Mouse (Mus musculus) Patski (cell line): Measurements from ENCODE around the gene Mpv17l. TPM values are rescaled to one million over a fixed set of nuclear protein-coding genes. Genes with fewer than 3 reads are reported as not detected.
A peak's percentile ranks its signal among the peaks of the same experiment; 100 is the strongest.
"Not testable (repeated sequence)": the region's sequence is repeated elsewhere in the genome, so short reads cannot be mapped to it uniquely, and the experiment has no call there.

ENCODE experiments used
- ATAC-seq: fragments of 100-300 bp; one replicate; pipeline ENCODE4 v1.8.0; 2021
- CTCF ChIA-PET: fragments of 350-600 bp; sonication (Branson Sonifier 250); formaldehyde crosslinking; loops from one replicate; lab custom pipeline; 2022; ENCODE audit warnings: inconsistent platforms; lab: Charles Lee
- POLR2A ChIA-PET: fragments of 350-600 bp; sonication (Branson Sonifier 250); formaldehyde crosslinking; loops from one replicate; lab custom pipeline; 2022; ENCODE audit warnings: antibody characterized with exemption, inconsistent platforms; lab: Charles Lee
- DNase-seq: peaks from one replicate; pipeline ENCODE4 v3.0.0-alpha.2; 2011; ENCODE audit warnings: low read depth, low spot score
- H3K27me3 ChIP-seq: fragments of 371-371 bp; one replicate; pipeline ENCODE4 v1.5.1; 2021
- CTCF ChIP-seq: fragments of 100-300 bp; IDR thresholded peaks from one replicate; pipeline ENCODE4 v1.5.1; 2021
- in situ Hi-C: fragments of 300-500 bp; cut with MboI; formaldehyde crosslinking; loops from 3 replicates; pipeline ENCODE4 v1.11.1; 2018; ENCODE audit warnings: low pct_unique_long_range_greater_than_20kb, mixed read lengths
- polyA plus RNA-seq: library from polyadenylated mRNA; unstranded; gene quantifications from one replicate; pipeline ENCODE4 v1.2.3, GENCODE M21; 2021

The Mpv17l gene
- polyA plus RNA-seq, 1 experiment from 2014 or later, result 5.5 TPM

DNA sequence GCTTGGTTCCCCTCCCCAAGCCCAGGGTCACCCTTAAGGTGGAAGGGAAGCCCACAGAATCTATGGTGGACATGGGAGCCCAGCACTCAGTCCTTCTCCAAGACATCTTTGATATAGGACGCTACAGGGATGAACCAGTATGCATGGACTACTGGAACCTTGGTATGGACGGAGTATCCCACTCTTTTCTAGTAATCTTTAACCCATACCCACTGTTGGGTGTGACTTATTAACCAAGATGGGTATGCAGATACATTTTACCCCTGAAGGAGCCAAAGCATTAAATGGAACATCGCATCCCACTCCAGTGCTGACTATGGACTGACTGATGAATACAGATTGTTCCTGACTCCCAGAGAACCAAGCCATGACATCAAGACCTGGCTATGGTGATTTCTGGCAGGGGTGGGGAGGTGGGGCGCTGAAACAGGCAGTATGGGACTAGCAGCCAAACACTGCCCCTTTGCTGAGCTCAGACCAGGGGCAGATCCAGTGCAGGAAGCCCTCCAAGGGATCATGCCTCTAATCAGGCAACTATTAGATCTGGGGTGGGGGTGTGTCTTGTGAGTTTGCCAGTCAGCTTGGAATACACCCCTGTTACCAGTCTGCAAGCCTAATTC is 24.6 kb downstream of the Mpv17l start:
- no peak for TF ChIP-seq CTCF
- POLR2A ChIA-PET, result no interaction called here
- DNase-seq (no peak), ATAC-seq (no peak)
- CTCF ChIA-PET, result no interaction called here
- in situ Hi-C loops, result no loop called here
- H3K27me3 ChIP-seq, result no peaks in the 10 kb centered on the region

DNA sequence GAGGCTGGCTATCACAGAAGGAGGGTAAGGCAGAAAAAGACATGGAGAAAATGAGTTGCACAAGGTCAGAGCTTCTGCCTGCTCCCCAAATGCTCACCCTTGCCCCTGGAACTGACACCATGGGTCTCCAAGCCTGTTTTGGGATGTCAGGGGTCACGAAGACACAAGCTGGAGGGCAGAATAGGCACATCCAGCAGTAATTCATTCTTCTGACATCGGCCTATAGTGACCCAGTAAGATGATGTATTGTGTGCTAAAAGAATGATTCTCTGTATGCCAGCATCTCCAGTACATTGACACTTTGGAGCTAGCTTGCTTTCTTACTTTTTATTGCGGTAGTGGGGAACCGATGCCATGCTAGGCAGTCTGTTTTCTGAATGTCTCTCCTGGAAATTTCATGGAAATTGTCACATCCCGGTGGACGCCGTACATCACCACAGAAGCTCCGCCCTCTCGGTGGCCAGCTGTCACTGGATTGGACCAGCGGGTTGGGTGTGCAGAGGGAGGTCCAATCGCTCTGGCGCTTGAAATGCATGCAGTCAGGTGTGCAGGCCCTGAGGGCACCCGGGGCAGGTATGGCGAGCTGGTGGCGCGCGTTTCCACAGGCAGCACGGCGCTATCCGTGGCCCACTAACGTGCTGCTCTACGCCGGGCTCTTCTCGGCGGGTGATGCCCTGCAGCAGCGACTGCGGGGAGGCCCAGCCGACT is 37.3 kb downstream of the Mpv17l start:
- no peaks in the 10 kb centered on the region for H3K27me3 ChIP-seq
- in situ Hi-C loops, result no loop called here
- ChIA-PET POLR2A (no interaction called here), CTCF (no interaction called here)
- ATAC-seq, result no peak
- DNase-seq, result no peak
- no peak for TF ChIP-seq CTCF

DNA sequence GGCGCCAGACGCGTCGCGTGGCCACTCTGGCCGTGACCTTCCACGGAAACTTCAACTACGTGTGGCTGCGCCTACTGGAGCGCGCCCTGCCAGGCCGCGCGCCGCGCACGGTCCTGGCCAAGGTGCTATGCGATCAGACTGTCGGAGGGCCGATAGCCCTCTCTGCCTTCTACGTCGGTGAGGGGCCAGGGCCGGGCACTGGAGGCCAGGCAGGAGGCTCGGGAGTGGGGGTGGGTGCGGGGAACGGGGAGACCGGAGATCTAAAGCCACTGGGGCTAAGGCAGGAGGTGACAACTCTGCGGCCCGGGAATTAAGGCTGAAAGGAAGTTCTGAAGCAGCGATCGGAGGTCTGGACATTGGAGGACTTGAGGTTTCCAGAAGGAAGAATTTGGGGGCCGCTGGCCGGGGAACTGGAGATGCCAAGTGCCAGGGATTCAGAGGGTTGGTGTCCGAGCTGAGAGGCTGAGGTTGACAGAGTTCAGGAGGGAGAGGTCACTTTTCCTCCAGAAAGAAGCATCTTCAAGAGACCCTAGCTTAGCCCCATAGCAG is 38.0 kb downstream of the Mpv17l start:
- ChIA-PET POLR2A (no interaction called here), CTCF (interaction anchor here (2.0 kb wide), 1 partner anchor 8 kb away, joined by 5 read pairs; no protein-coding TSS in a partner anchor)
- in situ Hi-C loops, result no loop called here
- TF ChIP-seq CTCF, result no peak
- no peaks in the 10 kb centered on the region for H3K27me3 ChIP-seq
- no peak for ATAC-seq
- no peak for DNase-seq

DNA sequence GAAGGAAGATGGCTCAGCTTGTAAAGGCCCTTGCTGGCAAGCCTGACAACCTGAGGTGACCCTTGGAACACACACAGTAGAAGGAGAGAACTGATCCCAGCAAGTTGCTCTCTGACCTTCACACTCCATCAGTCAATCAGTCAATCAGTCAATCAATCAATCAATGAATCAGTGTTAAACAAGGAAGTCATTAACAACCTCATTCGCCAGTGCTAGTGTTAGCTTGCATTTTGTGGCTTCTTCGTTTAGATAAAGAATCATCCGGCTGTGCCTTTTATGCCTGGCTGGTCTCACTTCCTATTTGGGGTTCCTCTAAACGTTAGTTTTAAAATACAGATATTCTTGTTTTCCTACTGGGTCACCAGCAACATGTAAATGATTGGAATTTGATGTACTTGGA is 41.2 kb downstream of the Mpv17l start:
- ChIA-PET POLR2A (no interaction called here), CTCF (no interaction called here)
- in situ Hi-C loops, result no loop called here
- no peak for DNase-seq
- no peak for ATAC-seq
- H3K27me3 ChIP-seq, result no peaks in the 10 kb centered on the region
- no peak for TF ChIP-seq CTCF

DNA sequence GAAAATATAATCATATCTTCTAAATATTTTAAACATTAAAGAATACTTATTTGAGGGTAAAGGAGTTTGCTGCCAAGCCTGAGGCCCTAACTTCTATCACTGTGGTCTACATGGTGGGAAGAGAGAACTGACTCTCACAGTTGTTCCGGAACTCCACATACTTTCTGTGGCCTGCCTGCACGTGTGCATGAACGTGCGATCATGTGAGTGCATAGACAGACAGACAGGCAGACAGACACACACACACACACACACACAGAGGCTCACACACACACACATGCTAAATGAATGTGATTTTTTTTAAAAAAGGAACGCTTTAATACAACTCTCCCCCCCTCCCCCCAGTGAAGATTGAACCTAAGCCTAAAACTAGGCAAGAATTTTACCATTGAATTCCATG is 41.8 kb downstream of the Mpv17l start:
- in situ Hi-C loops, result no loop called here

DNA sequence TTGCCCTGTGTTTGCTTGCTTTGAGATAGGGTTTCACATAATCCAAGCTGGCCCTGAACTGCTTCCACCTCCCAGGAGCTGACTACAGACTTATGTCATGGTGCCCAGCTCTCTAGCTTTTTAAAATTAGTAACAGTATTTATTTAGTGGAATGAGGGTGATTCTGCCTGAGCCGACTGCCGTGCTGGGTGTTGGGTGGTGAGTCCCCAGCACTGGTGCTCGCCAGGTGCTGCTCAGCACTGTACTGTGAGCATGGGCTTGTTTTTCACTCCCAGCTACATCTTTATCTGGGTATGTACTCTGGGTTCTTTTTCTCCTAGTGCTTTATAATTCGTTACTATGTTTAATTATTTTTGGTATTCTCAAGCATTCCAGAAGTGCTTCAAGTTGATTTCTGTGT is 42.2 kb downstream of the Mpv17l start:
- CTCF ChIA-PET, result no interaction called here
- DNase-seq (no peak), ATAC-seq (no peak)
- TF ChIP-seq CTCF, result no peak
- H3K27me3 ChIP-seq, result no peaks in the 10 kb centered on the region
- in situ Hi-C loops, result no loop called here
- POLR2A ChIA-PET, result interaction anchor here (0.6 to 0.7 kb wide), 2 partner anchors 148 to 186 kb away, joined by 7 to 8 read pairs; no protein-coding TSS in a partner anchor

More for the DNA sequence above, 41.8 kb downstream of the Mpv17l start:
- ChIA-PET POLR2A (interaction anchor here (0.6 to 0.7 kb wide), 2 partner anchors 149 to 186 kb away, joined by 7 to 8 read pairs; no protein-coding TSS in a partner anchor), CTCF (no interaction called here)
- TF ChIP-seq CTCF, result no peak
- H3K27me3 ChIP-seq, result no peaks in the 10 kb centered on the region
- ATAC-seq (no peak), DNase-seq (no peak)

DNA sequence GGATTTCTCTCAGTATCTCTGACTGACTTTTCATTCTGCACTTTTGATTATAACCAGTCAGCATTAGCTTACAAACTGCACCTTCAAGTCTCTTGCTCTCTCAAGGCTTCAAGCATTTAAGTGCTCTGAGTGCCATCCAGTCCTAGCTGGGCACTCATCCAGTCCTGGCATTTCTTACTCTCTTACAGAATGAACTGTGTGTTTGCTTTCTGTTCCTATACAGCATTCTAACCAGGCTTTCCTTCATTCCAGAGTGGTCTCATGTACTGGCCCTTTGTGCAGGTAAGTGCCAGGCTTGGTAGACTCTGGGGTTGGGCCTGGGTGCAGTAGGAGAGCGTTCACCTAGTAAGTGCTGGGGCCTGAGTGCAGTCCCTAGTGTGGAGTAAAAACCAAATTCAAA is 43.3 kb downstream of the Mpv17l start:
- ATAC-seq (no peak), DNase-seq (no peak)
- no peak for TF ChIP-seq CTCF
- no peaks in the 10 kb centered on the region for H3K27me3 ChIP-seq
- CTCF ChIA-PET, result no interaction called here
- POLR2A ChIA-PET, result no interaction called here
- in situ Hi-C loops, result no loop called here

DNA sequence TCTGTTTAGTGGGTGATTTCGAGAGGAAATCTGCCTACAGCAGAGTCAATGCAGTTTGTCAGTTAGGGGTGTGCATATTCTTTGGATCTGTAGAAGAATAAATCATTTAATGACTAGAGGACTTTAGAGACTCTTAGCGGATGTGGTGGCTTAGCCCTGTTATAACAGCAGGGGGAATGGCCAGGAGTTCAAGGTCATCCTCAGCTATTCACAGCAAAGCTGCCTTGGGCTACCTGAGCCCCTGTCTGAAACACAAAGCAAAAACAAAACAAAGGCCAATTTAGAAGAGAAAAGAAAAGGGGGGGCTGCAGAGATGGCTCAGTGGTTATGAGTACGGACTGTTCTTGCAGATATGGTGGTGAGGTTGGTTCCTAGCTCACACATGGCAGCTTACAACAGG is 48.3 kb downstream of the Mpv17l start:
- DNase-seq (no peak), ATAC-seq (no peak)
- ChIA-PET CTCF (no interaction called here), POLR2A (no interaction called here)
- TF ChIP-seq CTCF, result no peak
- in situ Hi-C loops, result no loop called here
- H3K27me3 ChIP-seq, result no peaks in the 10 kb centered on the region

DNA sequence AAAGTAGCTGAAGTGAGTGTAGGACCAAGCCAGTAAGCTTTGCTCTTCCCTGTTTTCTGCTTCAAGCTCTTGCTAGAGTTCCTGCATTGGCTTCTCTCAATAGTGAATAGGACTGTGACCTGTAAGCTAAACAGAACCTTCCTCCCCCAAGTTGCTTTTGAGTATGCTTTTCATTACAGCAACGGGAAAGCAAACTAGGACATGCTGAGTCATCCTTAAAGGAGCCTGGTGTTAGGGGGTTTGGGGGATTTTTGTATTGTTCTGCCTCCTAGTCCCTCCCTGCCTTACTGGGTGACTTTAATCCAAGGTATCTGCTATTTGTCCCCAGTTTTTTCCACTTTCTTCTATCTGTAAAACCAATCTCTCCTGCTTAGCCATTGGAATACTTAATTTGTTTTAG is 59.1 kb downstream of the Mpv17l start:
- no peak for TF ChIP-seq CTCF
- H3K27me3 ChIP-seq, result no peaks in the 10 kb centered on the region
- CTCF ChIA-PET, result no interaction called here
- in situ Hi-C loops, result no loop called here
- DNase-seq (no peak), ATAC-seq (no peak)
- POLR2A ChIA-PET, result interaction anchor here (0.6 kb wide), 1 partner anchor 685 kb away, joined by 4 read pairs; no protein-coding TSS in a partner anchor

DNA sequence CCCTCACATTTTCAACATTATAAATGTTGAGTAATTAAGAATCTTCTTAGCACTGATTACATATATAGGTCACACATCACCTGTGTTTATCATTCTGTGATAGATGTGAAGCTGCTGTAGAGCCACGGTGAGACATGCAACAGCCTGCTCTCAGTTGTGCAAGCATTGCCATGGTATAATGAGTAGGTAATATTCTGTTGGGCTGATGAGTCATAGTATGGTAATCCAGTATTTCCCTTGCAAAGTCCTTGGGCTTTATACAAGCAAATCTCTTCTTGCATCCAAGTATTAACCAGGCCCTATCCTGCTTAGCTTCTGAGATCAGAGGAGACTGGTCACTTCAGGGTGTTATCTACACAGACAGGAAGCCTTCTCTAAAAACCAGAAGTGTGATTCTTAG is 66.1 kb downstream of the Mpv17l start:
- DNase-seq (no peak), ATAC-seq (peak; percentile 87)
- no peaks in the 10 kb centered on the region for H3K27me3 ChIP-seq
- no peak for TF ChIP-seq CTCF
- POLR2A ChIA-PET, result no interaction called here
- in situ Hi-C loops, result no loop called here
- CTCF ChIA-PET, result no interaction called here

DNA sequence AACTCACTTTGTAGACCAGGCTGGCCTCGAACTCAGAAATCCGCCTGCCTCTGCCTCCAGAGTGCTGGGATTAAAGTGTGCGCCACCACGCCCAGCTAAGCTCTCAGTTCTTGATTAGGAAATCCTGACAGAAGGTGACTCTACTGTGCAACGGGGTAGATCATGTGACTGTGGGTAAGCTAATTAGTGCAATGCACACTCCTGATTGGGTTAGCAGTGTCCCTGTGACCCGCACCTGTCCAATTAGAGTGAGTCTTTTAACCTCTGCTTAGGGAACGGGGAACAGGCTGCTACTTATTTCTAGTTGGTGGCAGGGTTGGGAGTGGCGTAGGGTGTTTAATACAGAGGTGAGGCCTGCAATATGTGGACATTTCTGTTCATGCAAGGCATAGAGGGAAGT is 69.1 kb downstream of the Mpv17l start:
- TF ChIP-seq CTCF, result no peak
- DNase-seq (no peak), ATAC-seq (no peak)
- POLR2A ChIA-PET, result no interaction called here
- CTCF ChIA-PET, result no interaction called here
- in situ Hi-C loops, result no loop called here
- H3K27me3 ChIP-seq, result no peaks in the 10 kb centered on the region

DNA sequence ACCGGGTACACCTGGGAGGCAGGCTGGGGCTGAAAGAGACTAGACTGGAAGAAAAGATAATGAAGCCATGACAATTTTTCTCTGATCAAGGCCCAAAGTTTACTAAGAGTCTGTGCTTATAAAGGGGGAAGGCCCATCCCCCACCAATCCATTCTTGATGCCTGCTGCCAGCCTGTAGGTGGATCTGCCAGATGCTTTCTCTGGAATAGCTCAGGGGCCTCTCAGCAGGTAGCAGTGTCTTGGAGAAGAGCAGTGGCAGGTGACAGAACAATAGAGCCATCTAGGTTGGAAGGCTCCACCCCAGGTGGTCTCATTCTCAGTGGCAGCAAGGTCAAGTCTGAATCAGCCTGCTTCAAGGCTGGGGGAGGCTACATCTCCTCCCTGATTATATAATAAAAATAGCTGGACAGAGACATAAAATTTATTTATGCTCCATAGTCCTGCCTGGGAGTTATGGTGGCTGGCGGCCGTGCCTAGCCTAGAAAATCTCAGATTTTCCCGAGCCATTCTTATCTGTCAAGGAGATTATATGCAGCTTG is 73.5 kb downstream of the Mpv17l start:
- CTCF ChIA-PET, result interaction anchor here (0.9 to 1.2 kb wide), 2 partner anchors 132 to 335 kb away, joined by 3 read pairs; no protein-coding TSS in a partner anchor
- POLR2A ChIA-PET, ATAC-seq, DNase-seq, in situ Hi-C loops, H3K27me3 ChIP-seq: not testable (repeated sequence)

DNA sequence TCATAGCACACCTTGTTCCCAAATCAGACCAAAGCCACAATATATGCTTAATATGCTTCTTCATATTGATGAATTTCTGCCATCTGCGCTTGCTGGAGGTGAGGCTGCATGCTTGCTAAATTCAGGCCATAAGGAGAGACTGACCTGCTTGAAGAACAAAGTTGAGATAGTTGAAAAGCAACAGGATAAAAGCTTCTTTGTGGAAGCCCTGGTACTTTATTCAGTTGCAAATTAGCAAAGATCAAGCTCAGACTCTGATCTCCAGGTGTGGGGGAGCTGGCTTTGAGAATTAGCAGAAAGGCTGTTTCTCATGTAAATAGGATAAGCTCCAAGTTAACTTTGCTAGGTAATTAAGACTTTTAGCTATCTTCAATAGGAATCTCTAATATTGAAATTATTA is 74.1 kb downstream of the Mpv17l start:
- DNase-seq, in situ Hi-C loops, POLR2A ChIA-PET, ATAC-seq, H3K27me3 ChIP-seq: not testable (repeated sequence)
- CTCF ChIA-PET, result interaction anchor here (1.2 kb wide), 1 partner anchor 132 kb away, joined by 3 read pairs; no protein-coding TSS in a partner anchor

DNA sequence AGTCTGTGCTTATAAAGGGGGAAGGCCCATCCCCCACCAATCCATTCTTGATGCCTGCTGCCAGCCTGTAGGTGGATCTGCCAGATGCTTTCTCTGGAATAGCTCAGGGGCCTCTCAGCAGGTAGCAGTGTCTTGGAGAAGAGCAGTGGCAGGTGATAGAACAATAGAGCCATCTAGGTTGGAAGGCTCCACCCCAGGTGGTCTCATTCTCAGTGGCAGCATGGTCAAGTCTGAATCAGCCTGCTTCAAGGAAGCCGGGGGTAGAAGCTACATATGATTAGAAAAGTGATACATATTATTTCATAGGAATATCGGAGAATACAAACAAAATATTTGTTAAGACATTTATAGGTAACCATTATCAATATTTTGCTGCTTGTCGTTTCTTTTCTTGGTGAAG is 78.8 kb downstream of the Mpv17l start:
- in situ Hi-C loops, POLR2A ChIA-PET: not testable (repeated sequence)

More for the DNA sequence above, 78.8 kb downstream of the Mpv17l start:
- DNase-seq, ATAC-seq, CTCF ChIA-PET, H3K27me3 ChIP-seq: not testable (repeated sequence)
